Mouse (Mus musculus): ENCODE measurements at regions not wholly inside any gene's neighbourhood (a gene's known extent, or its start where the extent isn't known, plus 50 kb on each side); places are given as distances from the start of the nearest gene placed in this dataset.

- DNase-seq: no peak
These were observed 198.5 kb downstream of the Hlx start for GRCm38 (mm10) chr1:184533870-184534269.

GRCm38 (mm10) chr1:184532488-184533055 is 199.8 kb downstream of the Hlx start:
- no peak for DNase-seq

- DNase-seq: no peak
These were observed 201.7 kb downstream of the Hlx start for GRCm38 (mm10) chr1:184530606-184531320.

DNA sequence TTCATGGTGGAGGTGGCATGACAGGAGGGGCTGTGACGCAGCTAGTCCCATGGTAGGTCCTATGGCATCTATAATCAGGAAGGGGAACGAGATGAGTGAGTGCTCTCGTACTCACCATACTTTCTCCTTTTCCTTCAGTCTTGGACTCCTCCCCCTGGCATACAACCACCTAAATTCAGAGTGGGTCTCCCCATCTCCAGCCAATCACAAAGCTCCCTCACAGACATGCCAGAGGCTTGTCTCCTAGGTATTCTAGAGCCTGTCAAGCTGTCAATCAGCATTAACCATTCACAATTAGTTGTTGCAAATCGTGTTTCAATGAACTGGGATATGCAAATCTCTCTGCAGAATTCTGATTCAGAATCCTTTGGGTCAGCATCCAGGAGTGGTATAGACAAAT is 206.7 kb downstream of the Hlx start:
- DNase-seq: no peak

GRCm38 (mm10) chr1:184519551-184519950 is 212.9 kb downstream of the Hlx start:
- no peak for DNase-seq

GRCm38 (mm10) chr1:184504663-184505062 is 227.8 kb downstream of the Hlx start:
- DNase-seq: no peak

- no peak for DNase-seq
These were observed 228.5 kb downstream of the Hlx start for GRCm38 (mm10) chr1:184503827-184504355.

- no peak for DNase-seq
These were observed 231.7 kb downstream of the Hlx start for GRCm38 (mm10) chr1:184500702-184501101.

DNA sequence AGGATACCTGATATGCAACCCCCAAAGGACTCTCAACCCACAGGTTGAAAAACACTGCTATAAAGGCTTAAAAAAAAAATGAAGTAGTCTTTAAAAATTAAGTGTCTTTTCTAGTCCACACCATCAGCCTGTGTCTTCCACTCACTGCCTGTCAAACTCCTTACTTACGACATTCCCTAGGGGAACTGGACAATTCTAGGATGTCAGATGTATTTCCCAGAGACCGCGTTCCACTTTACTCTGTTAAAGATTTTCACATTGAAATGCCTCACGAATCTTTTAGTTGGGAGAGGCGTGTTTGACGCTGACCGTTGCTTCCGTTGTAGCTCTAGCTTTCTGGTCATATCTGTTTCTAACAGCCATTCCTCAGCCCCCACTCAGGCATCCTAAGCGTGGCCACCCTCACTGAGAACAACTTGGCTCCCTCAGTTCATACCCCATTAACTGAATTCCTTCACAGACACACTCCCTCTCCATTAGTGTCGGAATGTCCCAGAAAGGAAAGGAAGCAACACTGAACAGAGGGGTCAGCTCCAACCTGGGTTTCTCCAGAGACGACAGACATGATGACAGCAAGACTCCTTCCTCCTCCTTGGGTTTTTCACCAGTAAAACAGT is 233.4 kb downstream of the Hlx start:
- DNase-seq: no peak

DNA sequence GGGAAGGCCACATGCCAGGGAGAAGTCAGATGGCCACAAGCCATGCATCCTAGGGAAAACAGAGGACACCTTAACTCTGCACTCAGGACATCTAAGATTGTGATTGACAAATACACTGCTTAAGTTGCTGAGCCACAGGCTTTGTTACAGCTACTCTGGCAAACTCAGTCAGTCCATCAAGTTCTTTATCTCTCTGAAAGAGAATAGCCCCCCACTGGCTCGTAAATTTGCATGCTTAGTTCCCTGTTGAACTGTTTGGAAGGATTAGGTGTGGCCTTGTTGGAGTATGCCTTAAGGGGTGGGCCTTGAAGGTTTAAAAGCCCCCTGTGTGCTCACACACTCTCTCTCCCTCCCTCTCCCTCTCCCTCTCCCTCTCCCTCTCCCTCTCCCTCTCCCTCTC is 235.4 kb downstream of the Hlx start:
- DNase-seq: no peak

GRCm38 (mm10) chr1:184493811-184494210 is 238.6 kb downstream of the Hlx start:
- no peak for DNase-seq

DNA sequence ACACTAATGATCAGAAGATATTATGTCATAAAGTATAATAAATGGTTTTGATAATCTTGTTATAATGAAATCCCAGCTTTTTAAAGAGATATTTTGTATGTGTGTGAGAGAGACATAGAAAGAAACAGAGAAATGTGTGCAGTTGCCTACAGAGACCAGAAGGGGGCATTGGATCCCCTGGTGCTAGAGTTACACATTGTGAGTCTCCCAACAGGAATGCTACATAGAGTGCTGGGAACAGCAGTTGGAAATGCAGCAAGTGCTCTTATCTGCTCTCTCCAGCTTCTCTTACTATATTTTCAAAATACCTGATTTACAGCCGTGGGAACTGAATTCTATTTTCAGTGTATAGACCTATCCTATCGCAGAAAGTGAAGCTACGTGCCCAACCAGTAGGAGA is 240.3 kb downstream of the Hlx start:
- no peak for DNase-seq

- DNase-seq: no peak
These were observed 241.2 kb downstream of the Hlx start for GRCm38 (mm10) chr1:184491252-184491651.

GRCm38 (mm10) chr1:184487409-184487808 is 245.0 kb downstream of the Hlx start:
- no peak for DNase-seq

GRCm38 (mm10) chr1:184484801-184485200 is 247.6 kb downstream of the Hlx start:
- DNase-seq: no peak

DNA sequence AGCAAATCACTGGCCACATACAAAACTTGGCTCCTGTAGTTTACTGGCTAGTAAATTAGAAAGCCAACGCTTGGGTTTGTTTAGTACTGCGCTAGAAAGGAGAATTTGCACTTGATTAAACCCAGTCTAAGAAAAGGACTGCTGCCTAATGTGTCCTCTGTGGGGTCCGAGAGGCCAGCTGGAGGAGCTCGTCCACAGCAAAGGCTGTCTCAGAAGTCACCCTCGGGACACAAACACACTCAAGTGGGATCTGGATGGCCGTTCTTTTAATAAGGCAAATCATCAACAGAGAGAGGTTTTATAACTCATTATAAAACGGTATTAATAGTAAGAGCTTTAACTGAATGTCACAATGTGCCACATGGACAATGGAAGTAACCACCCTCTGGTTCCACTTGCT is 249.0 kb downstream of the Hlx start:
- DNase-seq: no peak

DNA sequence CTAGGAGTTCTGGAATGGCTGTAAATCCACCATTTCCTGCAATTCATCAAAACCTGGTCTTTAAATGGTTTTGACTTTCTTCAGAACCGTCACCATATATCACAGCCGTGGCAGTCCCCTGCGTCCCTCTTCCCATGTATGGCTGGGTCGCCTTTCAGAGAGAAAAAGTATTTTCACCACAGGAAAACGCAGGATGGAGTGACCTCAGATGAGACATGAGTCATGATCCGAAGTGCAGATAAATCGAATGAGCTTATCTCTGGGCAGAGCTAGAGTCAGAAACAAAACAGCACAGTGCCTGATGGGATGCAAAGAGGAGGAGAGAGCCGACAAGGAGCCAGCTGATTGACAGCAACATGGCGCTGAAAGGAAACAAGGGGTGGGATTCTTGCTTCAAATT is 250.4 kb downstream of the Hlx start:
- DNase-seq: no peak

DNA sequence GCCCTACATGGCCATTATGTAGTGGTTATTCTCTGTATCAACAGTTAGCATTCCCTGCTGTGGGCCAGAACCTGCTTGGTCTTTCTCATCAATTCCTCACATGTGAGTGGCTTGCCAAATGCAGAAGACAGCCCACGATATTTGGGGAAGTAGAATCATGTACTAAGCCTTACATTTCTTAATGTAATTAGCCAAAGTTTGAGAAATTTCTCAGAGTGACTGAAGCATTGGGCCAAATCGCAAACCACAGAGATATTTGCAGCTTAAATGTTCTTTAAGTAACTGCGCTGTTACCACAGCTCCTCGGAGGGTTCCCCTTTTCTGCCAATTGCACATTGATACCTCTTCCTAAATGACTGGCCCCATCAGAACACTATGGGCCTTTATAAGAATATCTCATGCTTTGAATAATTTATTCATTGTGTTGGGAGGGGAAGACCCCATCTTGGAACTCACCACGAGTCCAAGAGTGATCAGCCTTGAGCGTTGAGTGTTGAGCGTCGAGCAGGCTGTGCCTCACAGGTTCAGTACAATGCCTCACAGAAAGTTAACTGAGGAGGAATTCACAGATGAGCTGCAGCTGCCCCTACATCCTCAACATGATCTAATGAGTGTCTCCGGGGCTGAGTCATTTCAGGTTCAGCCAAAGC is 251.7 kb downstream of the Hlx start:
- DNase-seq: no peak

GRCm38 (mm10) chr1:184478006-184478405 is 254.4 kb downstream of the Hlx start:
- DNase-seq: no peak

- no peak for DNase-seq
These were observed 269.8 kb downstream of the Hlx start for GRCm38 (mm10) chr1:184462481-184463124.

DNA sequence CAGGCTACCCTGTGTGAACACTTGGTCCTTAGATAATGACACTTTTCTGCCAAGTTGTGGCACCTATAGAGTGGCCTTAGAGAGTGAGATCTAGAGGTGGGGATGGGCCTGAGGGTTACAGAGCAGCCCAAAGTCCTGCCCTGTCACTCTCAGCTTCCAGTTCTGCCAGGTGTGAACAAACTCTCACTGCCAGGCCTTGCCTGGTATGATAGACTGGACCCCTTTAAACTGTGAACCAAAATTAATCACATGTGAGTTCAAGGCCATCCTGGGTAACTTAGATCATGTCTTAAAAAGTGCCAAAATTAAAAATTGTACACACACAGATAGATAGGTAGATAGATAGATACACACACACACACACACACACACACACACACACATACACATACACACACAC is 271.0 kb downstream of the Hlx start:
- DNase-seq: no peak

DNA sequence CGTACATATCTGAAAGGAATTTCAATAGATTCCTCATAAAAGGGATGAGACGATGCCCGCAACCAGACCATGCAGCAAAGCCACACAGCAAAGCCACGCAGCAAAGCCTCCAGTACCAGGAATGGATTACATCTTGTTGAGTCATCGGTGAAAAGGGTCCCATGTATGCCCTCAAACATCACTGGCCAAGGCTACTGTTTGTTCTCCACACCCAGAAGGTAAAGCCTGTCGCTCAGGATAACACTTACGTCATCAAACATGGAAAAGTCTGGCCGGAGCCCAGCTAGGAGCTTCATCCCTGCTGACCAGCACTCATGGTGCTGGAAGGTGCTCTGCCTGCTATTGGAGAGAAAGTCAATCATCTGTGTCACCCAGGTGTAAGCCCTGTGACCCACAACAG is 275.7 kb downstream of the Hlx start:
- DNase-seq: no peak

DNA sequence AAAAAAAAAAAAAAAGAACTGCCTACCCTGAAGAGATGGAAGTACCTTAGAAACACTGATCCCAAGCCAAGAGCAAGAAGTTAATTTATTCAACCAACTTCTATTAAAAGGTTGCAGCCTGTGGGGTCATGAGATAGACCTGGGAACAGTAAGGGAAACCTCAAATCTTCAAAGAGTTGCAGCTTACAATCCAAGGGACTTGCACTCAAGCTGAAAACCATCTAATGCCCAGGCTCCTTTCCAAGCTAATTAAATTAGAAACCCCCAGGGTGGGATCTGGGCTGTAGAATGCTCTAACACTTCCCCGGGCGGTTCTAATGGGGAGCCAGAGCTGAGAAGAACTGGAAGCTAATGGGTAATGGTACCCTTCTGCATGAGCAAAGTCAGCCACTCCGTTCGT is 278.0 kb downstream of the Hlx start:
- DNase-seq: no peak

All from right cerebral cortex, adult 18-20 months (tissue).